In the genomic region with DNA sequence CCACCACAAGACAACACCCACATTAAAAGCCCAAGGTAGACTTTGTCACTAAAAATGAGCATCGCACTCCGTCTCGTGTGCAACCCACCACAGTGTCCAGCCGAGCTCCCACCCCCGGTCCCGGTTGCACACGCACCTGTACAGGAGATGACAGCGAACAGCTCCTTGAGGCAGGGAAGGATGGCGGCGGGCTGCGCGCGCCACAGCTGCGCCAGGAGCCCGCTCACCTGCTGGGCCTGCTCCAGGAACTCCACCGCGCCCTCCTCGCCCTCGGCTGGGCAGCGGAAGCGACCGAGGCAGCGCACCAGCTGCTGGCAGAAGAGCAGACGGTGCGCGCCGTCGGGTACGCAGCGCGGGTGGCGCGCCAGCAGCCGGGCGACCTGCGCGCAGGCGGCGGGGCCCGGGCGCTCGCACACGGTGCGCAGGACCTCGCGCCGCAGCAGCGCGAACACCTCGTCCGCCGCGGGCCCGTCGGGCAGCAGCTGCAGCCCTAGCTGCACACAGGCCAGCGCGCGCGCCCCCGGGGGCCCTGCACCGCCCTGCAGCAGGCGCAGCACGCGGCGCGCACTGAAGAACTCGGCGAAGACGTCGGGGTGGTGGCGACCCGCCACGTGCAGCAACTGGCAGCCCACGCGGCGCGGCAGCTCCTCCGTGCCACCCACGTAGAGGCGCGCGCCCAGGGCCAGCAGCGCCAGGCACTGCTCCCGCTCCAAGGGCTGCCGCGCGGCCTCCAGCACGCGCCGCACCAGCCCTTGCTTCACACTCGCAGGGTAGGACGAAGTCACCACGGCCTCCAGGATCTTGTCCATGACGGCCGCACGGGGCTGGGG, we compare ENCODE assay signal across 8 mouse cellular contexts. TPM values are rescaled to one million over a fixed set of nuclear protein-coding genes. Genes with fewer than 3 reads are reported as not detected.
DNase-seq lines count a peak whose midpoint lies in the region; ATAC-seq lines count a peak whose summit lies in the region.

No protein-coding gene starts in this region.

- H3K9me3 ChIP-seq in neural tube, embryonic 13.5 days, result no peaks in the 10 kb centered on the region

- H3K4me1 ChIP-seq in neural tube, embryonic 13.5 days (replicated peaks), result peaks cover 23% of the 10 kb centered on the region

- H3K4me3 ChIP-seq in neural tube, embryonic 13.5 days, result peak overlapping the region; percentile 33

- H3K27me3 ChIP-seq in neural tube, embryonic 13.5 days, result peaks cover 37% of the 10 kb centered on the region

- no peak overlapping the region for H3K9ac ChIP-seq in neural tube, embryonic 13.5 days

- peak overlapping the region; percentile 53 for H3K4me2 ChIP-seq in neural tube, embryonic 13.5 days

- H3K36me3 ChIP-seq in neural tube, embryonic 13.5 days, result peaks cover 22% of the 10 kb centered on the region; the same call in 1 of the 2 replicates

- WGBS in neural tube, embryonic 13.5 days, result 13% methylated on average over 79 of the region's 96 CpGs

- no peak overlapping the region for H3K27ac ChIP-seq in neural tube, embryonic 13.5 days (replicated peaks)

- ATAC-seq in cerebellum, adult (ENCODE audit: insufficient number of reproducible peaks, low FRiP score, low TSS enrichment), result no peak
- peak; percentile 45 for ATAC-seq in neural tube, embryonic 13.5 days (ENCODE audit: low read depth)

- peak; percentile 25 to 42 for DNase-seq in cerebellum, postnatal 25 days
- DNase-seq in lung, postnatal 10 days, result peak; percentile 40
- DNase-seq in lung, postnatal 14 days, result no peak
- DNase-seq in left cerebral cortex, adult 8-10 months (ENCODE audit: low spot score in 2 of 2), result peak; percentile 26 to 65
- DNase-seq in urinary bladder, adult 2 months (ENCODE audit: low spot score), result no peak
- no peak for DNase-seq in adrenal gland, postnatal 4 days (ENCODE audit: low spot score in 2 of 2)

RNA-seq across cellular contexts. Expression of a gene that starts 6.4 kb away (rescaled TPM):
- total RNA-seq in left cerebral cortex, adult 8-10 months (2022), result 10 to 100 TPM; 19.3 to 25.4 (median 22.6) TPM
- 3.5 and 4.6 TPM in 2 replicates for polyA plus RNA-seq in neural tube, embryonic 13.5 days (2015; fragmentation: Nextera tagmentation; extraction: Ambion mirVana)
- polyA plus RNA-seq in urinary bladder, adult 2 months (2012; rRNA removed), result 7.5 and 9.3 TPM in 2 replicates
- total RNA-seq in adrenal gland, postnatal 4 days (2021), result 1 to 10 TPM; 8.5 to 8.6 TPM

RNA-seq across cellular contexts. Expression of a gene that starts 6.8 kb away (rescaled TPM):
- total RNA-seq in left cerebral cortex, adult 8-10 months (2022), result 10 to 100 TPM; 11.9 to 14.0 (median 12.5) TPM
- polyA plus RNA-seq in neural tube, embryonic 13.5 days (2015; fragmentation: Nextera tagmentation; extraction: Ambion mirVana), result 6.3 and 9.0 TPM in 2 replicates
- 9.2 TPM in 2 replicates for polyA plus RNA-seq in urinary bladder, adult 2 months (2012; rRNA removed)
- 1 to 10 TPM; 2.2 to 3.3 TPM for total RNA-seq in adrenal gland, postnatal 4 days (2021)

RNA-seq across cellular contexts. Expression of a gene that starts 46.0 kb away (rescaled TPM):
- 10 to 100 TPM in 2 of 4 experiments, 1 to 10 TPM in 2; 7.9 to 13.3 (median 11.2) TPM for total RNA-seq in left cerebral cortex, adult 8-10 months (2022)
- 16.2 TPM in 2 replicates for polyA plus RNA-seq in neural tube, embryonic 13.5 days (2015; fragmentation: Nextera tagmentation; extraction: Ambion mirVana)
- 11.0 and 14.4 TPM in 2 replicates for polyA plus RNA-seq in urinary bladder, adult 2 months (2012; rRNA removed)
- 10 to 100 TPM; 19.3 to 20.3 TPM for total RNA-seq in adrenal gland, postnatal 4 days (2021)

Comparison
In these comparisons a context has a peak if more than half of its experiments do, and no peak if none do; other contexts are left out.
1. DNase-seq: peak in cerebellum, postnatal 25 days (2 of 2), lung, postnatal 10 days (single experiment) and left cerebral cortex, adult 8-10 months (2 of 2); none in lung, postnatal 14 days (single experiment), urinary bladder, adult 2 months (single experiment) and adrenal gland, postnatal 4 days (0 of 2).